Mouse (Mus musculus) ovary, adult 18-20 months (tissue): ENCODE measurements around the gene Tnk2.

ENCODE experiments used
- DNase-seq: peaks from one replicate; pipeline ENCODE4 v3.0.0; 2022; ENCODE audit warnings: low spot score, mixed read lengths

The Tnk2 gene

DNA sequence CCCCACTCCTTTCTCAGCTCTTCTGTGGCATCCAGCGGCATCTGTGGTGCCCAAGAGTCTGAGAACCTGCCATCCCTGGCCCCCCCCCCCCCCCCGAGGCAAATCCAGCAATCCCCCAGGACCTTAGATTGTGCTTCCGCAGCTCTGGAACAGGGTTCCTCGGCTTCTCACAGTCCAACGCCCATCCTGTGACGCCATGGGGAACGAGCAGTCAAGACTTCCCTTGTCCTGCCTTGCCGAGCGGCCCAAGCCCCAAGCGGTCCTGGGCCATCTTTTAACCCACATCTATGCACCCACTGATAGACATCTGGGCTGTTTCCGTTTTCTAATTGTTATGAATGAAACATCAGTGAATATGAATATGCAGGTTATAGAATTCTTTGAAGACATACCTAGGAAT is 68.5 kb downstream of the Tnk2 start:
- DNase-seq: no peak

GRCm38 (mm10) chr16:32713556-32713955 is 69.9 kb downstream of the Tnk2 start:
- no peak for DNase-seq

GRCm38 (mm10) chr16:32715364-32715763 is 71.7 kb downstream of the Tnk2 start:
- no peak for DNase-seq

GRCm38 (mm10) chr16:32723163-32723562 is 79.5 kb downstream of the Tnk2 start:
- DNase-seq: no peak

DNA sequence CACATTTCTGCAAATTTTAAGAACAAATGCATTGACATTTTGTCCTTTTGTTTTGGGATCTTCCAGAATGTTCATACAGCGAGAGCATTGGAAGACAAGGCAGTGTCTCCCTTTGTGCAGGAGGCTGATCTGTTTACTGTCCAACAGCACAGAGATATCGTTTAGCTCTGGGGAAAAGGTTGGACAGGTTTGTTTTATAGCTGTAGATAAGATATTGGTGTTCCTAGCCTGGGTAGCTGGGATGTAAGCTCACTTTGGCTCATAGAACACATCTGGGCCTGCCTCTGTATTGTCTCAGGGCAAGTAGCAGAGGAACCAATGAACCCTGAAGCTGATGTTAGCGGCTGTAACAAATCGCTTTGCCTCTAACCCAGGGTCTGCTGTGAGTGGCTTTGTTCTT is 80.1 kb downstream of the Tnk2 start:
- DNase-seq: no peak

DNA sequence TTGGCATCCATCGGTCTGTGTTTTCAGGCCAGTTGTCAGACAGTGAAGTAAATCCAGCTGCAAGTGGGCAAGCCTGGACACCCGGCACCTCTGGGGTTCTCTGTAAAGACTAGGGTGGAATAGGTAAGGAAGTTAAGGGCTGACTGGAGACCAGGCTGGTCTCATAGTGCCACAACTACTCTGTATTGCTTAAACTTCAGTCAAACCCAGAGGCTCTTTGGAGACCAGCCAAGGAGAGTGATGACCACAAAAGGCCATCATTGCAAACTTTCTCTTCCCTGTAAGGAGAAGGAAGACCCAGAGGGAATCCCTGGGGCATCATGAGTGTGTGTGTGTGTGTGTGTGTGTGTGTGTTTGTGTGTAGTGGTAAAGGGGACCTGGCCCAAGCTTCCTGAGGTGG is 80.6 kb downstream of the Tnk2 start:
- no peak for DNase-seq

GRCm38 (mm10) chr16:32726501-32726900 is 82.8 kb downstream of the Tnk2 start:
- no peak for DNase-seq

DNA sequence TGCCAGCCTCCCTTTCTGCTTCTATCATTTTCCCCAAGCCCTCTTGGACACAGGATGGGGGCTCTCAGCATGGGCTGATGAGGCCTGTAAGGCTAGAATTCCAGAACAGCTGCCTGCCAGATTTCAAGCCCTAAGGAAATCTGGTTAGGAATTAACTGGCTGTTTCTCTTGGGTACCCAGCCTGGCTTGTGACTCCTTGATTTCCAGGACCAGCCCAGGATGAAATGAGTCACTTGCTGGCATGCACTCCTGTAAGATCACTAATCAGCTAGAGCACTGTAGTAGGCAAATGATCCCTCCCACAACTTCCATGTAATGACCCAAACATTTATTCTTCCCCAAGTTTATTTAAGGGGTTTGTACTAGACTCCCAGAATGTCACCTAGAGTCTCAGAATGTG is 84.6 kb downstream of the Tnk2 start:
- no peak for DNase-seq

DNA sequence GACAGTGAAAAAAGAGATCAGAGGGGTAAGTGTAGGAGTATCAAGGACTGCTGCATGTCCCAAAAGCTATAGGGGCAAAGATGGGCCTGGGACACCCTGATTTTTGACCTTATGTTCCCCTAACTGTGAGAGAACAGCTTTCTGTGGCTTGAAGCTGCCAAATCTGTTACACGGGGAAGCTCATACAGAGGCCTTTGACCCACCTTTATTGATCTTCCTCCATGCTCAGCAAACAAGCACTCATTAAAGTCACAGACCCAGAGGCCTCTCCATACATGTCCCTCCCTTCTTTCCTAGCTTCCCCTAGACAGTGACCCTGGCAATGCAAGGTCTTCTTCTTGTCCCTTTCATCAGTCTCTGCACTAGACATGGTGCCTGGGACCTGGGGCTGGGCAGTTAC is 85.1 kb downstream of the Tnk2 start:
- DNase-seq: no peak
